ENCODE assay signal across 14 mouse cellular contexts in the genomic region with DNA sequence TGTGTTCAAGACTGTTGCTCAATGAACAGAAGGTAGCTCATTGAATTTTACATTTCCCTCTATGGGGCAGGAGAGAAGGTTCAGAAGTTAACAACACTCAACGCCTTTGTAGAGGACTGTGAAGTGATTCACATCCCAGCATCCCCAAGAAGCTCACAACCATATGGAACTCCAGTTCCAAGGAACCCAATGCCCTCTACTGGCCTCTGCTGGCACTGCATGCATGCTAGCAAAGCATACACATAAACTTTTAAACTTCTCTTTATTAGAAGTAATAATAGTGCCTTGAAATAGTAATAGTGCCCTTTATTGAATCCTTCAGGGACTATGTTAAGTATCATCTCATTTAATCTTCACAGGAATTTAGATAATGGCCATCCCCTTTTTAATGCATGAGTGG. TPM values are rescaled to one million over a fixed set of nuclear protein-coding genes. Genes with fewer than 3 reads are reported as not detected.
DNase-seq lines count a peak whose midpoint lies in the region; ATAC-seq and TF ChIP-seq lines count a peak whose summit lies in the region.
"Had no signal": no experiment of that assay in that cellular context is flagged by ENCODE, and none has a peak within 500 bp of the region (broad histone marks: within the 10 kb centered on the region; RNA-seq: fewer than 3 reads in every experiment).

No protein-coding gene starts in this region.

- no peak for DNase-seq in forebrain, postnatal 0 days
- peak; percentile 21 for DNase-seq in lung, embryonic 14.5 days
- no peak for DNase-seq in lung, postnatal 10 days
- no peak for DNase-seq in G1E (ENCODE audit: low spot score)
- peak; percentile 39 for DNase-seq in naive thymus-derived CD4-positive, alpha-beta T cell, adult 2 months (ENCODE audit: low read depth)
- no peak for DNase-seq in adrenal gland, postnatal 4 days (ENCODE audit: low spot score in 2 of 2)
- DNase-seq: adrenal gland, postnatal 36 days; cerebellum, postnatal 36 days; layer of hippocampus, postnatal 36 days had no signal

- H3K36me3 ChIP-seq in forebrain, postnatal 0 days (ENCODE audit: insufficient read depth), result no peaks in the 10 kb centered on the region
- H3K36me3 ChIP-seq in forebrain, embryonic 13.5 days (ENCODE audit: poor library complexity, severe bottlenecking), result no peaks in the 10 kb centered on the region
- H3K36me3 ChIP-seq in lung, embryonic 14.5 days (ENCODE audit: insufficient read depth), result no peaks in the 10 kb centered on the region
- H3K36me3 ChIP-seq in G1E (replicated peaks), result peaks cover 14% of the 10 kb centered on the region
- H3K36me3 ChIP-seq: heart, embryonic 12.5 days; lung, embryonic 15.5 days had no signal

- H3K9ac ChIP-seq in forebrain, postnatal 0 days, result no peak overlapping the region
- no peak overlapping the region for H3K9ac ChIP-seq in forebrain, embryonic 13.5 days
- H3K9ac ChIP-seq in lung, embryonic 14.5 days, result no peak overlapping the region
- H3K9ac ChIP-seq: heart, embryonic 12.5 days; lung, embryonic 15.5 days had no signal

- no peak for ATAC-seq in forebrain, postnatal 0 days
- no peak for ATAC-seq in forebrain, embryonic 13.5 days
- no peak for ATAC-seq in lung, embryonic 14.5 days (ENCODE audit: insufficient read depth)
- no peak for ATAC-seq in G1E (ENCODE audit: extremely low read depth, insufficient number of reproducible peaks, low FRiP score, poor library complexity, severe bottlenecking)
- ATAC-seq in megakaryocyte-erythroid progenitor cell, adult 5-6 weeks (replicated peaks; ENCODE audit: low FRiP score, low TSS enrichment, poor library complexity, severe bottlenecking), result no peak
- ATAC-seq: inflammation-experienced regulatory T-cells, adult 6 months had no signal

- no peaks in the 10 kb centered on the region for H3K9me3 ChIP-seq in forebrain, postnatal 0 days (ENCODE audit: low read length)
- H3K9me3 ChIP-seq in forebrain, embryonic 13.5 days (replicated peaks), result 0 out of 2 replicates have a peak, but pooled peaks cover 4% of the 10 kb centered on the region
- no peaks in the 10 kb centered on the region for H3K9me3 ChIP-seq in lung, embryonic 14.5 days (ENCODE audit: low read depth, low read length)
- peaks cover 5% of the 10 kb centered on the region; the same call in 1 of the 2 replicates for H3K9me3 ChIP-seq in G1E (replicated peaks)
- H3K9me3 ChIP-seq: lung, embryonic 15.5 days had no signal

- H3K27ac ChIP-seq in forebrain, postnatal 0 days (ENCODE audit: low read depth, low read length), result no peak overlapping the region
- no peak overlapping the region for H3K27ac ChIP-seq in forebrain, embryonic 13.5 days
- no peak overlapping the region for H3K27ac ChIP-seq in lung, embryonic 14.5 days (ENCODE audit: low read depth)
- H3K27ac ChIP-seq: lung, embryonic 15.5 days had no signal

- H3K4me1 ChIP-seq in forebrain, postnatal 0 days (ENCODE audit: insufficient read depth), result no peaks in the 10 kb centered on the region
- H3K4me1 ChIP-seq in forebrain, embryonic 13.5 days, result no peaks in the 10 kb centered on the region
- H3K4me1 ChIP-seq in lung, embryonic 14.5 days (ENCODE audit: insufficient read depth), result no peaks in the 10 kb centered on the region
- peaks cover 15% of the 10 kb centered on the region for H3K4me1 ChIP-seq in G1E (ENCODE audit: insufficient read depth, low read depth, low read length)
- H3K4me1 ChIP-seq: lung, embryonic 15.5 days had no signal

- 88% methylated on average over 1 of the region's 1 CpGs for WGBS in forebrain, postnatal 0 days
- 94% methylated on average over 1 of the region's 1 CpGs for WGBS in forebrain, embryonic 13.5 days
- WGBS in lung, embryonic 14.5 days, result 93% methylated on average over 1 of the region's 1 CpGs

- no peaks in the 10 kb centered on the region for H3K27me3 ChIP-seq in forebrain, postnatal 0 days (ENCODE audit: insufficient read depth, low read length)
- H3K27me3 ChIP-seq in forebrain, embryonic 13.5 days, result no peaks in the 10 kb centered on the region
- no peaks in the 10 kb centered on the region for H3K27me3 ChIP-seq in lung, embryonic 14.5 days (ENCODE audit: insufficient read depth, low read length)
- no peaks in the 10 kb centered on the region; the same call in 1 of the 2 replicates for H3K27me3 ChIP-seq in G1E (ENCODE audit: insufficient read depth, low read length)
- H3K27me3 ChIP-seq: heart, embryonic 12.5 days; lung, embryonic 15.5 days had no signal

- H3K4me2 ChIP-seq in forebrain, postnatal 0 days (ENCODE audit: low read depth), result no peak overlapping the region
- H3K4me2 ChIP-seq in forebrain, embryonic 13.5 days, result no peak overlapping the region
- no peak overlapping the region for H3K4me2 ChIP-seq in lung, embryonic 14.5 days
- H3K4me2 ChIP-seq: heart, embryonic 12.5 days; lung, embryonic 15.5 days had no signal

- no peak overlapping the region for H3K4me3 ChIP-seq in forebrain, postnatal 0 days (ENCODE audit: low read depth, low read length)
- no peak overlapping the region for H3K4me3 ChIP-seq in forebrain, embryonic 13.5 days
- no peak overlapping the region for H3K4me3 ChIP-seq in lung, embryonic 14.5 days (ENCODE audit: low read depth, low read length)
- H3K4me3 ChIP-seq in G1E (ENCODE audit: low read depth, low read length), result no peak overlapping the region
- H3K4me3 ChIP-seq: heart, embryonic 12.5 days; lung, embryonic 15.5 days had no signal

- TF ChIP-seq CTCF in forebrain, postnatal 0 days (IDR thresholded peaks at IDR 0.05; ENCODE audit: low read depth), result peak; percentile 26; the same call in 1 of the 2 replicates
- TF ChIP-seq CTCF in lung, embryonic 14.5 days (IDR thresholded peaks at IDR 0.05; ENCODE audit: low read depth), result peak; percentile 53
- TF ChIP-seq CTCF in G1E (IDR thresholded peaks at IDR 0.05; ENCODE audit: low read depth, low read length), result peak; percentile 48; the same call in 1 of the 2 replicates

RNA-seq across cellular contexts. Expression of a gene that starts 9.3 kb away (rescaled TPM):
- 0.95 and 1.7 TPM in 2 replicates for total RNA-seq in forebrain, postnatal 0 days (2014; rRNA removed)
- 0.13 and 0.33 TPM in 2 replicates for polyA plus RNA-seq in forebrain, postnatal 0 days (2015; fragmentation: Nextera tagmentation; extraction: Ambion mirVana)
- polyA plus RNA-seq in forebrain, embryonic 13.5 days (2015; fragmentation: Nextera tagmentation; extraction: Ambion mirVana), result 0.14 and 0.35 TPM in 2 replicates
- 0.58 and 0.74 TPM in 2 replicates for polyA plus RNA-seq in lung, embryonic 14.5 days (2014; fragmentation: Nextera tagmentation; extraction: Ambion mirVana)
- total RNA-seq in G1E (2014; fragmentation: Nextera tagmentation), result 3.4 and 5.5 TPM in 2 replicates
- 4.6 and 6.1 TPM in 2 replicates for total RNA-seq in G1E (2017)
- polyA plus RNA-seq in G1E (2012), result 1.5 and 2.1 TPM in 2 replicates
- total RNA-seq in megakaryocyte-erythroid progenitor cell, adult 5-6 weeks (2014; fragmentation: Nextera tagmentation), result 8.3 and 9.3 TPM in 2 replicates
- total RNA-seq in megakaryocyte-erythroid progenitor cell, adult 5-6 weeks (2017), result 8.4 and 13.8 TPM in 2 replicates
- 10 to 100 TPM; 10.8 to 11.1 TPM for total RNA-seq in adrenal gland, postnatal 4 days (2021)

Comparison
In these comparisons a context has a peak if more than half of its experiments do, and no peak if none do; other contexts are left out.
1. DNase-seq: peak in lung, embryonic 14.5 days (single experiment) and naive thymus-derived CD4-positive, alpha-beta T cell, adult 2 months (single experiment); none in forebrain, postnatal 0 days (single experiment), lung, postnatal 10 days (single experiment), G1E (single experiment) and adrenal gland, postnatal 4 days (0 of 2).
2. Peak in every context shown above with its lines, with median percentiles within 50 percentile points of each other: CTCF ChIP-seq.